Mouse (Mus musculus): ENCODE results near the gene Gm49361. TPM values are rescaled to one million over a fixed set of nuclear protein-coding genes. Genes with fewer than 3 reads are reported as not detected.

Gm49361 gene
- polyA plus RNA-seq, 1 experiment from 2014 or later = not detected

- WGBS = 85% methylated on average over 4 of the region's 4 CpGs
- H3K4me3 ChIP-seq = no peak overlapping the region
- H3K9me3 ChIP-seq = no peaks in the 10 kb centered on the region
- no peak overlapping the region for H3K27ac ChIP-seq
- DNase-seq (ENCODE audit: low spot score) = no peak
- peaks cover 38% of the 10 kb centered on the region for H3K36me3 ChIP-seq
- H3K4me1 ChIP-seq (replicated peaks) = peaks cover 33% of the 10 kb centered on the region
- no peaks in the 10 kb centered on the region for H3K27me3 ChIP-seq (ENCODE audit: insufficient read depth, poor library complexity, severe bottlenecking)
Measured at GRCm38 (mm10) chr14:57718245-57718644, 27.7 kb downstream of the Gm49361 start.

GRCm38 (mm10) chr14:57716601-57717245 lies 29.2 kb downstream of the Gm49361 start:
- Histone ChIP-seq H3K36me3 (peaks cover 32% of the 10 kb centered on the region), H3K9me3 (no peaks in the 10 kb centered on the region), H3K27ac (0 out of 2 replicates have a peak overlapping the region, but pooled peaks have one; percentile 47), H3K27me3 (ENCODE audit: insufficient read depth, poor library complexity, severe bottlenecking) (no peaks in the 10 kb centered on the region), H3K4me3 (no peak overlapping the region), H3K4me1 (replicated peaks) (peaks cover 33% of the 10 kb centered on the region)
- DNase-seq (ENCODE audit: low spot score) = peak; percentile 21
- whole genome bisulfite sequencing = 52% methylated on average over 4 of the region's 4 CpGs

GRCm38 (mm10) chr14:57712884-57713283 lies 33.0 kb downstream of the Gm49361 start:
- no peaks in the 10 kb centered on the region for H3K27me3 ChIP-seq (ENCODE audit: insufficient read depth, poor library complexity, severe bottlenecking)
- no peaks in the 10 kb centered on the region for H3K9me3 ChIP-seq
- H3K4me1 ChIP-seq (replicated peaks) = peaks cover 56% of the 10 kb centered on the region
- no peak overlapping the region for H3K27ac ChIP-seq
- 91% methylated on average over 1 of the region's 1 CpGs for WGBS
- no peak overlapping the region for H3K4me3 ChIP-seq
- no peak for DNase-seq (ENCODE audit: low spot score)
- peaks cover 24% of the 10 kb centered on the region for H3K36me3 ChIP-seq

GRCm38 (mm10) chr14:57711059-57711458 lies 34.8 kb downstream of the Gm49361 start:
- Histone ChIP-seq H3K4me1 (replicated peaks) (peaks cover 57% of the 10 kb centered on the region), H3K27me3 (ENCODE audit: insufficient read depth, poor library complexity, severe bottlenecking) (no peaks in the 10 kb centered on the region), H3K4me3 (no peak overlapping the region), H3K36me3 (peaks cover 18% of the 10 kb centered on the region), H3K9me3 (no peaks in the 10 kb centered on the region), H3K27ac (no peak overlapping the region)
- 91% methylated on average over 6 of the region's 6 CpGs for WGBS
- DNase-seq (ENCODE audit: low spot score) = no peak

GRCm38 (mm10) chr14:57709171-57709570 lies 36.7 kb downstream of the Gm49361 start:
- H3K4me3 ChIP-seq = no peak overlapping the region; the same call in 1 of the 2 replicates
- H3K27me3 ChIP-seq (ENCODE audit: insufficient read depth, poor library complexity, severe bottlenecking) = no peaks in the 10 kb centered on the region
- DNase-seq (ENCODE audit: low spot score) = peak; percentile 62
- H3K36me3 ChIP-seq = peaks cover 32% of the 10 kb centered on the region
- WGBS = 28% methylated on average over 10 of the region's 10 CpGs
- H3K27ac ChIP-seq = peak overlapping the region; percentile 62
- H3K4me1 ChIP-seq (replicated peaks) = peaks cover 44% of the 10 kb centered on the region
- H3K9me3 ChIP-seq = no peaks in the 10 kb centered on the region

- Histone ChIP-seq H3K27ac (no peak overlapping the region; the same call in 1 of the 2 replicates), H3K4me1 (replicated peaks) (peaks cover 44% of the 10 kb centered on the region), H3K9me3 (no peaks in the 10 kb centered on the region), H3K36me3 (peaks cover 32% of the 10 kb centered on the region), H3K27me3 (ENCODE audit: insufficient read depth, poor library complexity, severe bottlenecking) (no peaks in the 10 kb centered on the region), H3K4me3 (no peak overlapping the region)
- no peak for DNase-seq (ENCODE audit: low spot score)
- 83% methylated on average over 7 of the region's 7 CpGs for WGBS
Measured at GRCm38 (mm10) chr14:57708580-57708979, 37.3 kb downstream of the Gm49361 start.

GRCm38 (mm10) chr14:57707100-57707893 lies 38.6 kb downstream of the Gm49361 start:
- peak overlapping the region; percentile 81 for H3K27ac ChIP-seq
- H3K36me3 ChIP-seq = peaks cover 35% of the 10 kb centered on the region
- peaks cover 45% of the 10 kb centered on the region for H3K4me1 ChIP-seq (replicated peaks)
- WGBS = 53% methylated on average over 18 of the region's 18 CpGs
- no peak overlapping the region for H3K4me3 ChIP-seq
- DNase-seq (ENCODE audit: low spot score) = peak; percentile 23
- no peaks in the 10 kb centered on the region for H3K27me3 ChIP-seq (ENCODE audit: insufficient read depth, poor library complexity, severe bottlenecking)
- H3K9me3 ChIP-seq = no peaks in the 10 kb centered on the region

GRCm38 (mm10) chr14:57706760-57707099 lies 39.2 kb downstream of the Gm49361 start:
- peak overlapping the region; percentile 81 for H3K27ac ChIP-seq
- H3K36me3 ChIP-seq = peaks cover 40% of the 10 kb centered on the region
- no peak for DNase-seq (ENCODE audit: low spot score)
- 76% methylated on average over 4 of the region's 4 CpGs for WGBS
- H3K27me3 ChIP-seq (ENCODE audit: insufficient read depth, poor library complexity, severe bottlenecking) = no peaks in the 10 kb centered on the region
- no peaks in the 10 kb centered on the region for H3K9me3 ChIP-seq
- no peak overlapping the region for H3K4me3 ChIP-seq
- peaks cover 50% of the 10 kb centered on the region for H3K4me1 ChIP-seq (replicated peaks)

GRCm38 (mm10) chr14:57705759-57706158 lies 40.1 kb downstream of the Gm49361 start:
- no peaks in the 10 kb centered on the region for H3K9me3 ChIP-seq
- peaks cover 46% of the 10 kb centered on the region for H3K36me3 ChIP-seq
- no peak overlapping the region for H3K4me3 ChIP-seq
- H3K27ac ChIP-seq = no peak overlapping the region
- peaks cover 48% of the 10 kb centered on the region for H3K4me1 ChIP-seq (replicated peaks)
- 89% methylated on average over 4 of the region's 4 CpGs for WGBS
- no peaks in the 10 kb centered on the region for H3K27me3 ChIP-seq (ENCODE audit: insufficient read depth, poor library complexity, severe bottlenecking)
- no peak for DNase-seq (ENCODE audit: low spot score)

GRCm38 (mm10) chr14:57705075-57705474 lies 40.8 kb downstream of the Gm49361 start:
- H3K36me3 ChIP-seq = peaks cover 52% of the 10 kb centered on the region
- H3K4me1 ChIP-seq (replicated peaks) = peaks cover 41% of the 10 kb centered on the region
- H3K27me3 ChIP-seq (ENCODE audit: insufficient read depth, poor library complexity, severe bottlenecking) = no peaks in the 10 kb centered on the region
- 87% methylated on average over 4 of the region's 4 CpGs for WGBS
- no peak for DNase-seq (ENCODE audit: low spot score)
- H3K4me3 ChIP-seq = no peak overlapping the region
- no peaks in the 10 kb centered on the region for H3K9me3 ChIP-seq
- H3K27ac ChIP-seq = no peak overlapping the region

- H3K27ac ChIP-seq = peak overlapping the region; percentile 73
- no peak for DNase-seq (ENCODE audit: low spot score)
- WGBS = 67% methylated on average over 12 of the region's 12 CpGs
- no peaks in the 10 kb centered on the region for H3K9me3 ChIP-seq
- H3K36me3 ChIP-seq = peaks cover 76% of the 10 kb centered on the region
- H3K4me1 ChIP-seq (replicated peaks) = peaks cover 11% of the 10 kb centered on the region
- no peak overlapping the region for H3K4me3 ChIP-seq
- H3K27me3 ChIP-seq (ENCODE audit: insufficient read depth, poor library complexity, severe bottlenecking) = no peaks in the 10 kb centered on the region
Measured at GRCm38 (mm10) chr14:57701915-57702477, 43.9 kb downstream of the Gm49361 start.

- Histone ChIP-seq H3K36me3 (peaks cover 81% of the 10 kb centered on the region), H3K9me3 (no peaks in the 10 kb centered on the region), H3K4me1 (replicated peaks) (peaks cover 6% of the 10 kb centered on the region; the same call in 1 of the 2 replicates), H3K27me3 (ENCODE audit: insufficient read depth, poor library complexity, severe bottlenecking) (no peaks in the 10 kb centered on the region), H3K27ac (no peak overlapping the region), H3K4me3 (no peak overlapping the region)
- DNase-seq (ENCODE audit: low spot score) = no peak
- 96% methylated on average over 33 of the region's 33 CpGs for WGBS
Measured at GRCm38 (mm10) chr14:57699461-57699970, 46.4 kb downstream of the Gm49361 start.

- WGBS = 92% methylated on average over 10 of the region's 10 CpGs
Measured at GRCm38 (mm10) chr14:57699016-57699415, 46.9 kb downstream of the Gm49361 start.

More at GRCm38 (mm10) chr14:57699016-57699415, 46.9 kb downstream of the Gm49361 start:
- Histone ChIP-seq H3K4me3 (no peak overlapping the region), H3K27ac (no peak overlapping the region), H3K36me3 (peaks cover 86% of the 10 kb centered on the region), H3K27me3 (ENCODE audit: insufficient read depth, poor library complexity, severe bottlenecking) (no peaks in the 10 kb centered on the region), H3K4me1 (replicated peaks) (peaks cover 6% of the 10 kb centered on the region; the same call in 1 of the 2 replicates), H3K9me3 (no peaks in the 10 kb centered on the region)
- no peak for DNase-seq (ENCODE audit: low spot score)

Data from hindbrain, embryonic 10.5 days (tissue).